Mouse (Mus musculus): ENCODE results near the gene 1700029I15Rik. TPM values are rescaled to one million over a fixed set of nuclear protein-coding genes. Genes with fewer than 3 reads are reported as not detected.

The 1700029I15Rik gene
- total and polyA plus RNA-seq, 3 experiments = 0.67 to 3.4 (median 3.0) TPM

- Histone ChIP-seq H3K27ac (ENCODE audit: insufficient read depth, low read depth) (no peak overlapping the region), H3K9ac (ENCODE audit: insufficient read depth, low read depth) (no peak overlapping the region), H3K4me3 (replicated peaks in 1 of 3; ENCODE audit: low read depth in 2 of 3, low read length in 2 of 3, poor library complexity in 1 of 3) (no peak overlapping the region), H3K4me1 (ENCODE audit: control insufficient read depth in 1 of 2, insufficient read depth in 2 of 2) (no peaks in the 10 kb centered on the region), H3K36me3 (replicated peaks in 1 of 2; ENCODE audit: control insufficient read depth in 1 of 2, insufficient read depth in 1 of 2, low read length in 1 of 2) (peaks cover 57 to 91% of the 10 kb centered on the region in 2 experiments), H3K4me2 (ENCODE audit: insufficient read depth, low read depth, poor library complexity, severe bottlenecking) (no peak overlapping the region), H3K79me2 (replicated peaks; ENCODE audit: control insufficient read depth, extremely low read depth, insufficient read depth, poor library complexity, severe bottlenecking) (no peaks in the 10 kb centered on the region), H3K9me3 (replicated peaks; ENCODE audit: low read length) (no peaks in the 10 kb centered on the region), H3K27me3 (replicated peaks) (no peaks in the 10 kb centered on the region)
- in situ Hi-C loops (cut with MboI; ENCODE audit: low pct_ligation_motif_present, low pct_unique_long_range_greater_than_20kb, low sequenced_read_pairs) (no loop called here), dilution Hi-C loops (cut with MboI; ENCODE audit: extremely low pct_ligation_motif_present, extremely low pct_unique_long_range_greater_than_20kb, low sequenced_read_pairs) (no loop called here)
- TF ChIP-seq MXI1 (IDR thresholded peaks at IDR 0.05; ENCODE audit: low read depth, low read length) (no peak), MAZ (IDR thresholded peaks at IDR 0.05; ENCODE audit: low read depth, low read length) (no peak), PAX5 (IDR thresholded peaks at IDR 0.05; ENCODE audit: low read length) (no peak), RCOR1 (conservative IDR thresholded peaks at IDR 0.05; ENCODE audit: low read depth, low read length) (no peak), KAT2A (IDR thresholded peaks at IDR 0.05; ENCODE audit: insufficient replicate concordance, low read length) (no peak), USF2 (conservative IDR thresholded peaks at IDR 0.05; ENCODE audit: low read depth, low read length) (no peak), MYC (IDR thresholded peaks at IDR 0.05; ENCODE audit: low read depth, low read length) (no peak), MAX (IDR thresholded peaks at IDR 0.05; ENCODE audit: low read length) (no peak)
- no peak for DNase-seq (ENCODE audit: extremely low read depth)
These were observed 23.0 kb upstream of the 1700029I15Rik start for GRCm38 (mm10) chr2:92359301-92359700.

GRCm38 (mm10) chr2:92360186-92360823, 22.0 kb upstream of the 1700029I15Rik start:
- peaks cover 57 to 86% of the 10 kb centered on the region in 2 experiments for H3K36me3 ChIP-seq (replicated peaks in 1 of 2; ENCODE audit: control insufficient read depth in 1 of 2, insufficient read depth in 1 of 2, low read length in 1 of 2)
- H3K27ac ChIP-seq (ENCODE audit: insufficient read depth, low read depth) = no peak overlapping the region
- no peak overlapping the region for H3K4me3 ChIP-seq (replicated peaks in 1 of 3; ENCODE audit: low read depth in 2 of 3, low read length in 2 of 3, poor library complexity in 1 of 3)
- TF ChIP-seq JUND (conservative IDR thresholded peaks at IDR 0.05; ENCODE audit: low read depth, low read length) (no peak), MAZ (IDR thresholded peaks at IDR 0.05; ENCODE audit: low read depth, low read length) (no peak), POLR2A (IDR thresholded peaks at IDR 0.05; ENCODE audit: low read depth, low read length) (no peak), SMC3 (IDR thresholded peaks at IDR 0.05; ENCODE audit: low read depth, low read length) (no peak), CTCF (conservative IDR thresholded peaks at IDR 0.05 in 1 of 2, IDR thresholded peaks at IDR 0.05 in 1 of 2; ENCODE audit: low read depth in 2 of 2, low read length in 2 of 2) (no peak), TBP (conservative IDR thresholded peaks at IDR 0.05; ENCODE audit: low read depth, low read length) (no peak), ETS1 (conservative IDR thresholded peaks at IDR 0.05; ENCODE audit: low read depth, low read length) (no peak), USF1 (IDR thresholded peaks at IDR 0.05; ENCODE audit: low read depth, low read length) (no peak), RAD21 (IDR thresholded peaks at IDR 0.05; ENCODE audit: low read depth, low read length) (no peak), GABPA (IDR thresholded peaks at IDR 0.05; ENCODE audit: insufficient replicate concordance, low read depth, low read length) (no peak), SIN3A (IDR thresholded peaks at IDR 0.05; ENCODE audit: low read length) (no peak), MEF2A (IDR thresholded peaks at IDR 0.05; ENCODE audit: borderline replicate concordance, low read depth, low read length) (no peak), MYC (IDR thresholded peaks at IDR 0.05; ENCODE audit: low read depth, low read length) (no peak), USF2 (conservative IDR thresholded peaks at IDR 0.05; ENCODE audit: low read depth, low read length) (no peak), ZMIZ1 (IDR thresholded peaks at IDR 0.05; ENCODE audit: low read depth, low read length) (no peak), EP300 (IDR thresholded peaks at IDR 0.05; ENCODE audit: low read length) (no peak), TCF12 (IDR thresholded peaks at IDR 0.05; ENCODE audit: low read depth, low read length) (no peak), NELFE (IDR thresholded peaks at IDR 0.05; ENCODE audit: low read depth, low read length) (no peak)
- H3K27me3 ChIP-seq (replicated peaks) = no peaks in the 10 kb centered on the region
- no peak for DNase-seq (ENCODE audit: extremely low read depth)
- no peaks in the 10 kb centered on the region for H3K79me2 ChIP-seq (replicated peaks; ENCODE audit: control insufficient read depth, extremely low read depth, insufficient read depth, poor library complexity, severe bottlenecking)
- dilution Hi-C loops (cut with MboI; ENCODE audit: extremely low pct_ligation_motif_present, extremely low pct_unique_long_range_greater_than_20kb, low sequenced_read_pairs) = no loop called here
- no peak overlapping the region for H3K4me2 ChIP-seq (ENCODE audit: insufficient read depth, low read depth, poor library complexity, severe bottlenecking)
- H3K4me1 ChIP-seq (ENCODE audit: control insufficient read depth in 1 of 2, insufficient read depth in 2 of 2) = no peaks in the 10 kb centered on the region
- H3K9me3 ChIP-seq (replicated peaks; ENCODE audit: low read length) = no peaks in the 10 kb centered on the region
- in situ Hi-C loops (cut with MboI; ENCODE audit: low pct_ligation_motif_present, low pct_unique_long_range_greater_than_20kb, low sequenced_read_pairs) = no loop called here
- no peak overlapping the region for H3K9ac ChIP-seq (ENCODE audit: insufficient read depth, low read depth)
